Mouse (Mus musculus): ENCODE data around the gene Arl6ip4. TPM values are rescaled to one million over a fixed set of nuclear protein-coding genes. Genes with fewer than 3 reads are reported as not detected.

Arl6ip4 gene
- total and polyA plus RNA-seq, 3 experiments = 57.8 to 128 TPM; not detected in 1

- no peak for TF ChIP-seq ZKSCAN1 (IDR thresholded peaks at IDR 0.05; ENCODE audit: low read depth, low read length)
Measured at GRCm38 (mm10) chr5:124165622-124166570, 50.0 kb downstream of the Arl6ip4 start (continued).

GRCm38 (mm10) chr5:124166741-124167140 lies 50.9 kb downstream of the Arl6ip4 start:
- H3K36me3 ChIP-seq (ENCODE audit: control insufficient read depth in 1 of 2, insufficient read depth in 2 of 2, low read length in 2 of 2) = peaks cover 0 to 2% of the 10 kb centered on the region in 2 experiments; a peak in 1 of 4 replicates
- TF ChIP-seq BHLHE40 (IDR thresholded peaks at IDR 0.05; ENCODE audit: borderline replicate concordance, low read depth, low read length) = no peak
- TF ChIP-seq KAT2A (conservative IDR thresholded peaks at IDR 0.05; ENCODE audit: low read depth, low read length) = no peak
- no peak for TF ChIP-seq NELFE (IDR thresholded peaks at IDR 0.05; ENCODE audit: low read depth, low read length)
- TF ChIP-seq MAZ (IDR thresholded peaks at IDR 0.05; ENCODE audit: low read depth, low read length) = no peak
- TF ChIP-seq USF1 (IDR thresholded peaks at IDR 0.05; ENCODE audit: low read depth, low read length) = no peak
- no peak for TF ChIP-seq SIN3A (IDR thresholded peaks at IDR 0.05; ENCODE audit: low read length)
- no peak for TF ChIP-seq TCF12 (IDR thresholded peaks at IDR 0.05; ENCODE audit: low read depth, low read length)
- TF ChIP-seq MXI1 (IDR thresholded peaks at IDR 0.05; ENCODE audit: low read depth, low read length) = no peak
- TF ChIP-seq POLR2AphosphoS2 (IDR thresholded peaks at IDR 0.05; ENCODE audit: low read length) = no peak
- TF ChIP-seq USF2 (IDR thresholded peaks at IDR 0.05; ENCODE audit: borderline replicate concordance in 1 of 2, insufficient read depth in 1 of 2, low read depth in 1 of 2, low read length in 2 of 2) = no peak
- no peak for TF ChIP-seq TAL1 (IDR thresholded peaks at IDR 0.05; ENCODE audit: low read length)
- TF ChIP-seq GATA1 (IDR thresholded peaks at IDR 0.05; ENCODE audit: low read depth, low read length) = no peak
- TF ChIP-seq ETS1 (IDR thresholded peaks at IDR 0.05; ENCODE audit: low read depth, low read length) = no peak
- TF ChIP-seq ZNF384 (IDR thresholded peaks at IDR 0.05; ENCODE audit: low read depth, low read length) = no peak
- no peak for TF ChIP-seq ZMIZ1 (IDR thresholded peaks at IDR 0.05; ENCODE audit: low read depth, low read length)
- TF ChIP-seq GABPA (IDR thresholded peaks at IDR 0.05; ENCODE audit: low read depth, low read length) = no peak
- no peak for TF ChIP-seq SMC3 (IDR thresholded peaks at IDR 0.05; ENCODE audit: low read depth, low read length)
- TF ChIP-seq MYC (IDR thresholded peaks at IDR 0.05; ENCODE audit: low read depth, low read length) = no peak
- no peak for TF ChIP-seq HCFC1 (IDR thresholded peaks at IDR 0.05; ENCODE audit: low read depth, low read length)
- no peak overlapping the region for H3K4me3 ChIP-seq (ENCODE audit: control insufficient read depth in 1 of 2, insufficient read depth in 1 of 2, low read depth in 2 of 2, low read length in 2 of 2)
- H3K4me1 ChIP-seq (ENCODE audit: control insufficient read depth in 1 of 2, insufficient read depth in 2 of 2, low read length in 2 of 2) = peaks cover 0 to 2% of the 10 kb centered on the region in 2 experiments; a peak in 1 of 4 replicates
- DNase-seq (ENCODE audit: low read depth, low spot score) = no peak
- no peaks in the 10 kb centered on the region for H3K27me3 ChIP-seq (ENCODE audit: control insufficient read depth in 1 of 2, insufficient read depth in 2 of 2, low read length in 2 of 2)
- no peak overlapping the region for H3K27ac ChIP-seq (ENCODE audit: control insufficient read depth, low read depth, low read length)
- no peak overlapping the region for H3K9ac ChIP-seq (ENCODE audit: control insufficient read depth, low read depth, low read length, poor library complexity, severe bottlenecking)
- H3K79me2 ChIP-seq (ENCODE audit: control insufficient read depth, insufficient read depth, low read length, poor library complexity) = no peaks in the 10 kb centered on the region
- H3K9me3 ChIP-seq (replicated peaks; ENCODE audit: insufficient read depth, low read length) = no peaks in the 10 kb centered on the region

All from MEL (cell line).